Mouse (Mus musculus) heart, embryonic 12.5 days (tissue): ENCODE data around the gene Rsph14. TPM values are rescaled to one million over a fixed set of nuclear protein-coding genes. Genes with fewer than 3 reads are reported as not detected.
A peak's percentile ranks its signal among the peaks of the same experiment; 100 is the strongest.

Experiments used
- ATAC-seq: fragments of 200-750 bp; cut with Nextera tagmentation; 2 replicates; pipeline ENCODE4 v1.8.0; 2017; ENCODE audit warnings: moderate TSS enrichment, moderate library complexity; ENCODE audit not compliant: insufficient number of reproducible peaks, low FRiP score
- H3K27ac ChIP-seq: fragments of 300-500 bp; sonication (generic); 2 replicates; pipeline ENCODE4 v1.5.1; 2016; ENCODE audit warnings: mild to moderate bottlenecking, moderate library complexity; ENCODE audit not compliant: poor library complexity, severe bottlenecking
- H3K27me3 ChIP-seq: fragments of 300-500 bp; sonication (generic); replicated peaks from 2 replicates; pipeline ENCODE4 v1.6.1; 2016; ENCODE audit warnings: mild to moderate bottlenecking, moderate library complexity
- H3K36me3 ChIP-seq: fragments of 300-500 bp; sonication (generic); 2 replicates; pipeline ENCODE4 v1.6.1; 2016; ENCODE audit warnings: mild to moderate bottlenecking, moderate library complexity
- H3K4me1 ChIP-seq: fragments of 300-500 bp; sonication (generic); replicated peaks from 2 replicates; pipeline ENCODE4 v1.6.1; 2016; ENCODE audit warnings: mild to moderate bottlenecking
- H3K4me2 ChIP-seq: fragments of 300-500 bp; sonication (generic); 2 replicates; pipeline ENCODE4 v1.6.1; 2016; ENCODE audit warnings: mild to moderate bottlenecking, moderate library complexity
- H3K4me3 ChIP-seq: fragments of 300-500 bp; sonication (generic); 2 replicates; pipeline ENCODE4 v1.5.1; 2016; ENCODE audit warnings: mild to moderate bottlenecking
- H3K9ac ChIP-seq: fragments of 300-500 bp; sonication (generic); 2 replicates; pipeline ENCODE4 v1.6.1; 2016; ENCODE audit warnings: mild to moderate bottlenecking, moderate library complexity
- H3K9me3 ChIP-seq: fragments of 300-500 bp; sonication (generic); replicated peaks from 2 replicates; pipeline ENCODE4 v1.6.1; 2016; ENCODE audit warnings: mild to moderate bottlenecking, moderate library complexity
- WGBS: fragments of 180-500 bp; shearing (Covaris S2); methylation state at CpG from one replicate; pipeline ENCODE4 v1.1.7; 2016; 5-methylcytosine and 5-hydroxymethylcytosine counted together
- polyA plus RNA-seq: library from polyadenylated mRNA; unstranded; fragments of >200 nt; fragmentation: Nextera tagmentation; extraction: Ambion mirVana; gene quantifications from 2 replicates; pipeline ENCODE4 v1.2.1, GENCODE M21; 2016

Rsph14 gene
- polyA plus RNA-seq, 1 experiment from 2014 or later, result not detected

GRCm38 (mm10) chr10:74966850-74967451, 65.4 kb downstream of the Rsph14 start, which contains the start of gene Gnaz:
Gnaz (plus strand) TSS chr10:74967177.
- Histone ChIP-seq H3K4me1 (peaks cover 8% of the 10 kb centered on the region), H3K27me3 (peaks cover 64% of the 10 kb centered on the region), H3K4me3 (peak within 1 kb of the TSS; percentile 77), H3K9ac (peak within 1 kb of the TSS; percentile 74), H3K27ac (no peak within 1 kb of the TSS), H3K36me3 (no peaks in the 10 kb centered on the region), H3K9me3 (no peaks in the 10 kb centered on the region), H3K4me2 (peak within 1 kb of the TSS; percentile 98)
- ATAC-seq, result peak; percentile 91
- WGBS, result under 1% methylated on average over 78 of the region's 83 CpGs

- no peak for ATAC-seq
- 59% methylated on average over 1 of the region's 1 CpGs for WGBS
- no peak overlapping the region for H3K9ac ChIP-seq
- peaks cover 8% of the 10 kb centered on the region for H3K4me1 ChIP-seq
- no peak overlapping the region for H3K4me2 ChIP-seq
- no peak overlapping the region for H3K27ac ChIP-seq
- no peaks in the 10 kb centered on the region for H3K36me3 ChIP-seq
- no peak overlapping the region for H3K4me3 ChIP-seq
- H3K27me3 ChIP-seq, result peaks cover 56% of the 10 kb centered on the region
- no peaks in the 10 kb centered on the region for H3K9me3 ChIP-seq
Observed at GRCm38 (mm10) chr10:74964380-74964779, 68.0 kb downstream of the Rsph14 start.

GRCm38 (mm10) chr10:74952830-74953443, 79.4 kb downstream of the Rsph14 start:
- peaks cover 21% of the 10 kb centered on the region for H3K27me3 ChIP-seq
- H3K27ac ChIP-seq, result no peak overlapping the region
- no peaks in the 10 kb centered on the region for H3K9me3 ChIP-seq
- no peak overlapping the region for H3K4me2 ChIP-seq
- no peaks in the 10 kb centered on the region for H3K4me1 ChIP-seq
- no peak for ATAC-seq
- no peak overlapping the region for H3K9ac ChIP-seq
- H3K4me3 ChIP-seq, result no peak overlapping the region
- H3K36me3 ChIP-seq, result no peaks in the 10 kb centered on the region
- 54% methylated on average over 9 of the region's 9 CpGs for WGBS

GRCm38 (mm10) chr10:74940795-74941194, 91.6 kb downstream of the Rsph14 start:
- Histone ChIP-seq H3K9ac (no peak overlapping the region), H3K9me3 (no peaks in the 10 kb centered on the region), H3K27ac (no peak overlapping the region), H3K4me3 (no peak overlapping the region), H3K36me3 (no peaks in the 10 kb centered on the region), H3K4me2 (no peak overlapping the region), H3K4me1 (no peaks in the 10 kb centered on the region), H3K27me3 (no peaks in the 10 kb centered on the region)
- ATAC-seq, result no peak
- WGBS, result 76% methylated on average over 1 of the region's 1 CpGs

- Histone ChIP-seq H3K36me3 (no peaks in the 10 kb centered on the region), H3K4me2 (no peak overlapping the region), H3K4me3 (no peak overlapping the region), H3K27me3 (0 out of 2 replicates have a peak, but pooled peaks cover 3% of the 10 kb centered on the region), H3K9ac (no peak overlapping the region), H3K9me3 (no peaks in the 10 kb centered on the region), H3K4me1 (no peaks in the 10 kb centered on the region), H3K27ac (no peak overlapping the region)
- WGBS, result 56% methylated on average over 3 of the region's 3 CpGs
- no peak for ATAC-seq
Observed at GRCm38 (mm10) chr10:74939300-74939699, 93.1 kb downstream of the Rsph14 start.

- no peaks in the 10 kb centered on the region for H3K4me1 ChIP-seq
- no peaks in the 10 kb centered on the region for H3K9me3 ChIP-seq
- 0 out of 2 replicates have a peak, but pooled peaks cover 3% of the 10 kb centered on the region for H3K27me3 ChIP-seq
- H3K4me3 ChIP-seq, result no peak overlapping the region
- WGBS, result 51% methylated on average over 5 of the region's 5 CpGs
- H3K27ac ChIP-seq, result no peak overlapping the region
- no peak overlapping the region for H3K9ac ChIP-seq
- no peaks in the 10 kb centered on the region for H3K36me3 ChIP-seq
- H3K4me2 ChIP-seq, result no peak overlapping the region
- ATAC-seq, result no peak
Observed at GRCm38 (mm10) chr10:74938410-74938809, 94.0 kb downstream of the Rsph14 start.

GRCm38 (mm10) chr10:74937003-74937790, 95.2 kb downstream of the Rsph14 start:
- no peak for ATAC-seq
- H3K36me3 ChIP-seq, result no peaks in the 10 kb centered on the region
- 80% methylated on average over 10 of the region's 10 CpGs for WGBS
- no peak overlapping the region for H3K4me3 ChIP-seq
- no peak overlapping the region for H3K4me2 ChIP-seq
- no peaks in the 10 kb centered on the region for H3K9me3 ChIP-seq
- H3K9ac ChIP-seq, result no peak overlapping the region
- H3K4me1 ChIP-seq, result no peaks in the 10 kb centered on the region
- H3K27me3 ChIP-seq, result 0 out of 2 replicates have a peak, but pooled peaks cover 3% of the 10 kb centered on the region
- no peak overlapping the region for H3K27ac ChIP-seq

- H3K36me3 ChIP-seq, result no peaks in the 10 kb centered on the region
- WGBS, result 20% methylated on average over 6 of the region's 6 CpGs
- ATAC-seq, result no peak
- no peaks in the 10 kb centered on the region for H3K9me3 ChIP-seq
- H3K27me3 ChIP-seq, result 0 out of 2 replicates have a peak, but pooled peaks cover 3% of the 10 kb centered on the region
- no peak overlapping the region for H3K4me3 ChIP-seq
- H3K4me1 ChIP-seq, result no peaks in the 10 kb centered on the region
- no peak overlapping the region for H3K9ac ChIP-seq
- no peak overlapping the region for H3K4me2 ChIP-seq
- H3K27ac ChIP-seq, result no peak overlapping the region
Observed at GRCm38 (mm10) chr10:74935016-74935415, 97.4 kb downstream of the Rsph14 start.

- H3K27me3 ChIP-seq, result 0 out of 2 replicates have a peak, but pooled peaks cover 3% of the 10 kb centered on the region
- no peaks in the 10 kb centered on the region for H3K9me3 ChIP-seq
- H3K27ac ChIP-seq, result no peak overlapping the region
- H3K36me3 ChIP-seq, result no peaks in the 10 kb centered on the region
- H3K4me1 ChIP-seq, result no peaks in the 10 kb centered on the region
- H3K4me2 ChIP-seq, result no peak overlapping the region
- WGBS, result 70% methylated on average over 12 of the region's 12 CpGs
- ATAC-seq, result no peak
- H3K4me3 ChIP-seq, result no peak overlapping the region
- no peak overlapping the region for H3K9ac ChIP-seq
Observed at GRCm38 (mm10) chr10:74934521-74934920, 97.9 kb downstream of the Rsph14 start.

- no peak overlapping the region for H3K27ac ChIP-seq
- no peak overlapping the region for H3K4me3 ChIP-seq
- H3K9me3 ChIP-seq, result no peaks in the 10 kb centered on the region
- no peak overlapping the region for H3K4me2 ChIP-seq
- H3K9ac ChIP-seq, result no peak overlapping the region
- 0 out of 2 replicates have a peak, but pooled peaks cover 3% of the 10 kb centered on the region for H3K27me3 ChIP-seq
- H3K4me1 ChIP-seq, result no peaks in the 10 kb centered on the region
- 78% methylated on average over 19 of the region's 19 CpGs for WGBS
- H3K36me3 ChIP-seq, result no peaks in the 10 kb centered on the region
- ATAC-seq, result no peak
Observed at GRCm38 (mm10) chr10:74933548-74934190, 98.7 kb downstream of the Rsph14 start.

- Histone ChIP-seq H3K4me3 (no peak overlapping the region), H3K27ac (no peak overlapping the region), H3K4me2 (no peak overlapping the region), H3K36me3 (no peaks in the 10 kb centered on the region), H3K9me3 (no peaks in the 10 kb centered on the region), H3K27me3 (0 out of 2 replicates have a peak, but pooled peaks cover 7% of the 10 kb centered on the region), H3K9ac (no peak overlapping the region), H3K4me1 (no peaks in the 10 kb centered on the region)
- WGBS, result 77% methylated on average over 6 of the region's 6 CpGs
- no peak for ATAC-seq
Observed at GRCm38 (mm10) chr10:74932487-74932886, 99.9 kb downstream of the Rsph14 start.
